Mouse (Mus musculus) MEL (cell line): ENCODE data around the gene Zbtb1.

ENCODE experiments used
- CHD1 ChIP-seq: IDR thresholded peaks from 2 replicates; pipeline ENCODE4 v1.6.1; 2012; ENCODE audit warnings: low read depth, mild to moderate bottlenecking, inconsistent platforms, low read length, improper control_type of control experiment
- CHD2 ChIP-seq: IDR thresholded peaks from 2 replicates; pipeline ENCODE4 v1.6.1; 2011; ENCODE audit warnings: low read length, improper control_type of control experiment
- CTCF ChIP-seq, 3 experiments: IDR thresholded peaks in 2 of 3; conservative IDR thresholded peaks in 1 of 3; 2 replicates each; pipeline ENCODE4 v1.5.1; 2011 to 2012; ENCODE audit warnings: low read length in 3 of 3, low read depth in 2 of 3, mild to moderate bottlenecking in 2 of 3, improper control_type of control experiment in 1 of 3, inconsistent platforms in 1 of 3, mixed read lengths in 1 of 3, moderate library complexity in 1 of 3; ENCODE audit not compliant: control insufficient read depth in 1 of 3, insufficient read depth in 1 of 3, poor library complexity in 1 of 3, severe bottlenecking in 1 of 3
- KAT2A ChIP-seq: conservative IDR thresholded peaks from 2 replicates; pipeline ENCODE4 v1.6.1; 2012; ENCODE audit warnings: low read depth, low read length, improper control_type of control experiment, inconsistent platforms
- NELFE ChIP-seq: IDR thresholded peaks from 2 replicates; pipeline ENCODE4 v1.6.1; 2011; ENCODE audit warnings: low read depth, low read length, improper control_type of control experiment

- TF ChIP-seq CTCF (IDR thresholded peaks at IDR 0.05 in 2 of 3, conservative IDR thresholded peaks at IDR 0.05 in 1 of 3; ENCODE audit: control insufficient read depth in 1 of 3, insufficient read depth in 1 of 3, low read depth in 2 of 3, low read length in 3 of 3, poor library complexity in 1 of 3, severe bottlenecking in 1 of 3) (no peak), KAT2A (no peak), CHD2 (no peak), CHD1 (no peak), NELFE (no peak)
Observed at GRCm38 (mm10) chr12:76373991-76374390, 3.9 kb downstream of the Zbtb1 start.
